Mouse (Mus musculus) lung, postnatal 0 days (tissue): Measurements from ENCODE around the gene Olfr1387.
"Not testable (repeated sequence)": the region's sequence is repeated elsewhere in the genome, so short reads cannot be mapped to it uniquely, and the experiment has no call there.

ENCODE experiments used
- CTCF ChIP-seq: IDR thresholded peaks from 2 replicates; pipeline ENCODE4 v1.5.1; 2016; ENCODE audit warnings: antibody characterized with exemption, mild to moderate bottlenecking
- EP300 ChIP-seq: IDR thresholded peaks from 2 replicates; pipeline ENCODE4 v1.6.1; 2016; ENCODE audit warnings: antibody characterized with exemption, mild to moderate bottlenecking, control low read depth

- TF ChIP-seq CTCF, EP300: not testable (repeated sequence)
Observed at GRCm38 (mm10) chr11:49464746-49465145, 9.6 kb downstream of the Olfr1387 start, which contains the start of gene Olfr1386.
